9 mouse cellular contexts compared by ENCODE assay signal in genomic region chr14:44989751-44990150, GRCm38 (mm10). TPM values are rescaled to one million over a fixed set of nuclear protein-coding genes. Genes with fewer than 3 reads are reported as not detected.
DNase-seq lines count a peak whose midpoint lies in the region; ATAC-seq and TF ChIP-seq lines count a peak whose summit lies in the region.
"Had no signal": no experiment of that assay in that cellular context is flagged by ENCODE, and none has a peak within 500 bp of the region (broad histone marks: within the 10 kb centered on the region; RNA-seq: fewer than 3 reads in every experiment).

No protein-coding gene starts in this region.

- ATAC-seq in heart, embryonic 13.5 days (ENCODE audit: extremely low read depth, insufficient number of reproducible peaks, low FRiP score, low TSS enrichment): no peak
- ATAC-seq in hindbrain, embryonic 11.5 days (ENCODE audit: low FRiP score): no peak
- ATAC-seq in megakaryocyte progenitor cell, adult 5-6 weeks (replicated peaks; ENCODE audit: poor library complexity): peak; percentile 8; the same call in 1 of the 2 replicates

- no peak for DNase-seq in heart, postnatal 36 days
- DNase-seq in hindbrain, embryonic 11.5 days (ENCODE audit: low spot score): no peak
- DNase-seq in cerebellum, adult 9-11 months: no peak
- no peak for DNase-seq in right cerebral cortex, postnatal 36 days (ENCODE audit: low spot score in 2 of 2)
- DNase-seq in layer of hippocampus, postnatal 36 days: no peak

- no peak for TF ChIP-seq CTCF in ES-Bruce4 (IDR thresholded peaks at IDR 0.05; ENCODE audit: low read depth, low read length)

- H3K9ac ChIP-seq in heart, embryonic 13.5 days: no peak overlapping the region
- H3K9ac ChIP-seq in ES-Bruce4 (ENCODE audit: low read depth, poor library complexity, severe bottlenecking): no peak overlapping the region
- H3K9ac ChIP-seq in hindbrain, embryonic 11.5 days (ENCODE audit: low read depth, low read length): no peak overlapping the region

- H3K27me3 ChIP-seq in heart, embryonic 13.5 days (replicated peaks): peaks cover 40% of the 10 kb centered on the region
- H3K27me3 ChIP-seq in ES-Bruce4 (ENCODE audit: control insufficient read depth, insufficient read depth, low read length, poor library complexity, severe bottlenecking): 0 out of 2 replicates have a peak, but pooled peaks cover 2% of the 10 kb centered on the region
- H3K27me3 ChIP-seq in hindbrain, embryonic 11.5 days (ENCODE audit: control insufficient read depth, insufficient read depth, low read length): peaks cover 6% of the 10 kb centered on the region
- H3K27me3 ChIP-seq: CH12.LX had no signal

- H3K4me2 ChIP-seq in heart, embryonic 13.5 days: peak overlapping the region; percentile 94
- H3K4me2 ChIP-seq in hindbrain, embryonic 11.5 days (replicated peaks; ENCODE audit: low read depth, low read length): peak overlapping the region; percentile 52

- peaks cover 10% of the 10 kb centered on the region for H3K4me1 ChIP-seq in heart, embryonic 13.5 days
- no peaks in the 10 kb centered on the region for H3K4me1 ChIP-seq in ES-Bruce4 (ENCODE audit: control insufficient read depth, insufficient read depth, low read length)
- no peaks in the 10 kb centered on the region; the same call in 1 of the 2 replicates for H3K4me1 ChIP-seq in hindbrain, embryonic 11.5 days (replicated peaks; ENCODE audit: control insufficient read depth, insufficient read depth, low read length)

- intact Hi-C loops in heart, postnatal 36 days (cut with DNase I): loop anchor here (2.0 kb wide), 1 partner anchor 157 kb away; no protein-coding TSS in a partner anchor

- H3K27ac ChIP-seq in heart, embryonic 13.5 days (replicated peaks): no peak overlapping the region
- H3K27ac ChIP-seq in ES-Bruce4 (ENCODE audit: insufficient read depth, low read length): no peak overlapping the region
- no peak overlapping the region for H3K27ac ChIP-seq in hindbrain, embryonic 11.5 days (ENCODE audit: low read depth, low read length)

- peak overlapping the region; percentile 57 for H3K4me3 ChIP-seq in heart, embryonic 13.5 days
- peak overlapping the region; percentile 70 for H3K4me3 ChIP-seq in ES-Bruce4 (ENCODE audit: low read depth, low read length)
- peak overlapping the region; percentile 39 for H3K4me3 ChIP-seq in hindbrain, embryonic 11.5 days (ENCODE audit: low read depth, low read length)

- no peaks in the 10 kb centered on the region for H3K9me3 ChIP-seq in heart, embryonic 13.5 days
- no peaks in the 10 kb centered on the region for H3K9me3 ChIP-seq in ES-Bruce4 (replicated peaks; ENCODE audit: control insufficient read depth, insufficient read depth, low read length, poor library complexity, severe bottlenecking)
- H3K9me3 ChIP-seq in hindbrain, embryonic 11.5 days (ENCODE audit: control insufficient read depth, low read length): no peaks in the 10 kb centered on the region

- 18% methylated on average over 4 of the region's 4 CpGs for WGBS in heart, embryonic 13.5 days
- 33% methylated on average over 4 of the region's 4 CpGs for WGBS in hindbrain, embryonic 11.5 days

- TF ChIP-seq EP300 in ES-Bruce4 (IDR thresholded peaks at IDR 0.05; ENCODE audit: insufficient read depth, low read depth, low read length): no peak

- no peaks in the 10 kb centered on the region for H3K36me3 ChIP-seq in heart, embryonic 13.5 days
- H3K36me3 ChIP-seq in ES-Bruce4 (ENCODE audit: control insufficient read depth, insufficient read depth, low read length, poor library complexity, severe bottlenecking): no peaks in the 10 kb centered on the region
- no peaks in the 10 kb centered on the region for H3K36me3 ChIP-seq in hindbrain, embryonic 11.5 days (ENCODE audit: control insufficient read depth, insufficient read depth, low read length)

- TF ChIP-seq POLR2A in ES-Bruce4 (IDR thresholded peaks at IDR 0.05; ENCODE audit: insufficient read depth, low read length): no peak

RNA-seq across cellular contexts. Expression of gene Ptger2, which starts 1.8 kb away (rescaled TPM):
- 0.12 and 0.13 TPM in 2 replicates for polyA plus RNA-seq in heart, embryonic 13.5 days (2015; fragmentation: Nextera tagmentation; extraction: Ambion mirVana)
- under 1 TPM; 0.22 TPM for total RNA-seq in heart, postnatal 36 days (2021)
- polyA plus RNA-seq in ES-Bruce4 (2011; ENCODE audit: insufficient read depth, insufficient read length, low read depth, missing spikeins): not detected in 2 replicates
- 0.31 and 0.32 TPM in 2 replicates for polyA plus RNA-seq in hindbrain, embryonic 11.5 days (2014; fragmentation: Nextera tagmentation; extraction: Ambion mirVana)
- 4.6 and 6.1 TPM in 2 replicates for total RNA-seq in megakaryocyte progenitor cell, adult 5-6 weeks (2015)
- 2.1 and 3.5 TPM in 2 replicates for total RNA-seq in megakaryocyte progenitor cell, adult 5-6 weeks (2017)
- under 1 TPM; 0.18 to 0.32 TPM for total RNA-seq in layer of hippocampus, postnatal 36 days (2021)
- total RNA-seq: CH12.LX had no signal
